In genomic region chr13:71612393-71613179, GRCm38 (mm10) we compare ENCODE assay signal across 27 mouse cellular contexts.
DNase-seq lines count a peak whose midpoint lies in the region; ATAC-seq and TF ChIP-seq lines count a peak whose summit lies in the region.
"Had no signal": no experiment of that assay in that cellular context is flagged by ENCODE, and none has a peak within 500 bp of the region (broad histone marks: within the 10 kb centered on the region; RNA-seq: fewer than 3 reads in every experiment).

No protein-coding gene starts in this region.

- H3K9me3 ChIP-seq in lung, embryonic 14.5 days (ENCODE audit: low read depth, low read length), result no peaks in the 10 kb centered on the region
- H3K9me3 ChIP-seq in lung, postnatal 0 days (ENCODE audit: low read length), result no peaks in the 10 kb centered on the region
- H3K9me3 ChIP-seq: embryonic facial prominence, embryonic 15.5 days; forebrain, embryonic 15.5 days; heart, embryonic 12.5 days; heart, embryonic 15.5 days; hindbrain, embryonic 10.5 days; hindbrain, embryonic 13.5 days had no signal

- TF ChIP-seq EP300 in lung, postnatal 0 days (IDR thresholded peaks at IDR 0.05), result peak; percentile 85

- WGBS in lung, embryonic 14.5 days, result 27% methylated on average over 7 of the region's 7 CpGs
- 44% methylated on average over 7 of the region's 7 CpGs for WGBS in lung, adult 2 months
- WGBS in lung, postnatal 0 days, result 31% methylated on average over 7 of the region's 7 CpGs

- no peak for TF ChIP-seq CTCF in lung, embryonic 14.5 days (IDR thresholded peaks at IDR 0.05; ENCODE audit: low read depth)
- TF ChIP-seq CTCF in lung, adult 2 months (IDR thresholded peaks at IDR 0.05; ENCODE audit: insufficient read depth, low read length), result no peak
- no peak for TF ChIP-seq CTCF in lung, postnatal 0 days (IDR thresholded peaks at IDR 0.05)

- TF ChIP-seq POLR2A in lung, adult 2 months (IDR thresholded peaks at IDR 0.05; ENCODE audit: borderline replicate concordance, extremely low read depth, low read depth, low read length), result no peak

- H3K4me1 ChIP-seq in lung, embryonic 14.5 days (ENCODE audit: insufficient read depth), result peaks cover 4% of the 10 kb centered on the region; the same call in 1 of the 2 replicates
- H3K4me1 ChIP-seq in lung, adult 2 months (ENCODE audit: control insufficient read depth, insufficient read depth, low read length), result peaks cover 3% of the 10 kb centered on the region; the same call in 1 of the 2 replicates
- peaks cover 3% of the 10 kb centered on the region; the same call in 1 of the 2 replicates for H3K4me1 ChIP-seq in lung, postnatal 0 days (ENCODE audit: insufficient read depth, low read depth, low read length)
- H3K4me1 ChIP-seq: embryonic facial prominence, embryonic 15.5 days; forebrain, embryonic 15.5 days; hindbrain, embryonic 13.5 days had no signal

- no peak overlapping the region for H3K4me2 ChIP-seq in lung, embryonic 14.5 days
- H3K4me2 ChIP-seq in lung, postnatal 0 days (replicated peaks; ENCODE audit: low read depth, low read length), result no peak overlapping the region
- H3K4me2 ChIP-seq: embryonic facial prominence, embryonic 15.5 days; forebrain, embryonic 15.5 days; heart, embryonic 12.5 days; heart, embryonic 15.5 days; hindbrain, embryonic 13.5 days had no signal

- peak overlapping the region; percentile 76 for H3K27ac ChIP-seq in lung, embryonic 14.5 days (ENCODE audit: low read depth)
- 0 out of 2 replicates have a peak overlapping the region, but pooled peaks have one; percentile 2 for H3K27ac ChIP-seq in lung, postnatal 0 days (ENCODE audit: low read length)
- H3K27ac ChIP-seq: embryonic facial prominence, embryonic 15.5 days; forebrain, embryonic 15.5 days; heart, adult 2 months; heart, embryonic 15.5 days; hindbrain, embryonic 10.5 days; hindbrain, embryonic 13.5 days had no signal

- no peaks in the 10 kb centered on the region for H3K36me3 ChIP-seq in lung, embryonic 14.5 days (ENCODE audit: insufficient read depth)
- H3K36me3 ChIP-seq in lung, postnatal 0 days (ENCODE audit: insufficient read depth, low read length), result no peaks in the 10 kb centered on the region
- H3K36me3 ChIP-seq: embryonic facial prominence, embryonic 15.5 days; forebrain, embryonic 15.5 days; heart, embryonic 12.5 days; heart, embryonic 15.5 days; hindbrain, embryonic 10.5 days; hindbrain, embryonic 13.5 days had no signal

- no peaks in the 10 kb centered on the region for H3K27me3 ChIP-seq in lung, embryonic 14.5 days (ENCODE audit: insufficient read depth, low read length)
- no peaks in the 10 kb centered on the region for H3K27me3 ChIP-seq in lung, postnatal 0 days (replicated peaks; ENCODE audit: insufficient read depth, low read length)
- H3K27me3 ChIP-seq: embryonic facial prominence, embryonic 15.5 days; forebrain, embryonic 15.5 days; heart, embryonic 12.5 days; heart, embryonic 15.5 days; hindbrain, embryonic 13.5 days had no signal

- peak; percentile 80 for ATAC-seq in lung, embryonic 14.5 days (ENCODE audit: insufficient read depth)
- peak; percentile 78 for ATAC-seq in lung, postnatal 0 days
- ATAC-seq: activated CD4-positive, CD25-positive, alpha-beta regulatory T cell, adult 4 months; forebrain, embryonic 15.5 days; hindbrain, embryonic 16.5 days had no signal

- no peak overlapping the region for H3K4me3 ChIP-seq in lung, embryonic 14.5 days (ENCODE audit: low read depth, low read length)
- H3K4me3 ChIP-seq in lung, adult 2 months (replicated peaks; ENCODE audit: extremely low read depth, low read depth, low read length), result no peak overlapping the region
- no peak overlapping the region for H3K4me3 ChIP-seq in lung, postnatal 0 days (ENCODE audit: low read depth, low read length)
- H3K4me3 ChIP-seq: embryonic facial prominence, embryonic 15.5 days; forebrain, embryonic 15.5 days; heart, adult 2 months; heart, embryonic 12.5 days; heart, embryonic 15.5 days; hindbrain, embryonic 10.5 days; hindbrain, embryonic 13.5 days had no signal

- peak; percentile 3 to 8 for DNase-seq in cerebellum, postnatal 10 days
- no peak for DNase-seq in cerebellum, adult 11 months
- DNase-seq in lung, embryonic 14.5 days, result peak; percentile 79
- DNase-seq in lung, adult 2 months, result no peak
- DNase-seq in lung, postnatal 0 days (ENCODE audit: low spot score), result peak; percentile 90
- DNase-seq in lung, postnatal 25 days (ENCODE audit: low spot score), result peak; percentile 28
- DNase-seq in adipocyte (ENCODE audit: low spot score), result no peak
- no peak for DNase-seq in kidney, adult 11 months
- DNase-seq: adrenal gland, postnatal 10 days; adrenal gland, postnatal 36 days; cerebellum, adult 2 months; cerebellum, adult 9-11 months; cerebellum, postnatal 36 days; embryo, embryonic 11 days; gastrocnemius, postnatal 10 days; gastrocnemius, postnatal 36 days; heart, adult 2 months; heart, postnatal 10 days; heart, postnatal 36 days had no signal

- no peak overlapping the region for H3K9ac ChIP-seq in lung, embryonic 14.5 days
- H3K9ac ChIP-seq in lung, postnatal 0 days (replicated peaks; ENCODE audit: low read depth), result no peak overlapping the region
- H3K9ac ChIP-seq: embryonic facial prominence, embryonic 15.5 days; forebrain, embryonic 15.5 days; heart, embryonic 12.5 days; heart, embryonic 15.5 days; hindbrain, embryonic 13.5 days had no signal

Comparison
In these comparisons a context has a peak if more than half of its experiments do, and no peak if none do; other contexts are left out.
1. DNase-seq: peak in cerebellum, postnatal 10 days (2 of 2), lung, embryonic 14.5 days (single experiment), lung, postnatal 0 days (single experiment) and lung, postnatal 25 days (single experiment); none in cerebellum, adult 11 months (single experiment), lung, adult 2 months (single experiment), adipocyte (single experiment) and kidney, adult 11 months (single experiment).